Mouse (Mus musculus) liver, adult 2 months (tissue): ENCODE measurements around the gene Ifnlr1. TPM values are rescaled to one million over a fixed set of nuclear protein-coding genes. Genes with fewer than 3 reads are reported as not detected.

Experiments
- DNase-seq: peaks from one replicate; pipeline ENCODE4 v3.0.0-alpha.2; 2011; ENCODE audit warnings: low read depth, low spot score; ENCODE audit errors: extremely low read depth
- H3K27ac ChIP-seq: fragments of 200-500 bp; replicated peaks from 2 replicates; pipeline ENCODE4 v1.5.1; 2012; ENCODE audit warnings: low read depth, mild to moderate bottlenecking, control low read depth, inconsistent platforms, low read length; ENCODE audit not compliant: insufficient read depth
- H3K27me3 ChIP-seq: fragments of 200-500 bp; 2 replicates; pipeline ENCODE4 v1.6.1; 2012; ENCODE audit warnings: mild to moderate bottlenecking, moderate library complexity, low read length, inconsistent platforms; ENCODE audit not compliant: control insufficient read depth, insufficient read depth
- H3K36me3 ChIP-seq: fragments of 200-500 bp; 2 replicates; pipeline ENCODE4 v1.6.1; 2012; ENCODE audit warnings: low read length, inconsistent platforms; ENCODE audit not compliant: control insufficient read depth, insufficient read depth
- H3K4me1 ChIP-seq: fragments of 200-500 bp; 2 replicates; pipeline ENCODE4 v1.6.1; 2011; ENCODE audit warnings: low read length; ENCODE audit not compliant: control insufficient read depth, insufficient read depth
- H3K4me3 ChIP-seq: fragments of 200-500 bp; 2 replicates; pipeline ENCODE4 v1.5.1; 2011; ENCODE audit warnings: low read depth, mild to moderate bottlenecking, control low read depth, low read length, moderate library complexity; ENCODE audit not compliant: insufficient read depth
- H3K79me2 ChIP-seq: fragments of 200-500 bp; 2 replicates; pipeline ENCODE4 v1.6.1; 2012; ENCODE audit warnings: inconsistent platforms, mild to moderate bottlenecking, low read length, moderate library complexity; ENCODE audit not compliant: control insufficient read depth, insufficient read depth
- H3K9ac ChIP-seq: fragments of 200-500 bp; 2 replicates; pipeline ENCODE4 v1.6.1; 2012; ENCODE audit warnings: low read depth, mild to moderate bottlenecking, control low read depth, inconsistent platforms, low read length
- CTCF ChIP-seq: fragments of 200-500 bp; IDR thresholded peaks from 2 replicates; pipeline ENCODE4 v1.5.1; 2011; ENCODE audit warnings: low read depth, low read length, control low read depth
- POLR2A ChIP-seq: fragments of 200-500 bp; IDR thresholded peaks from 2 replicates; pipeline ENCODE4 v1.6.1; 2011; ENCODE audit warnings: low read length, control low read depth; ENCODE audit not compliant: insufficient read depth; ENCODE audit errors: extremely low read depth
- WGBS: fragments of 180-500 bp; shearing (Covaris S2); methylation state at CpG from one replicate; pipeline ENCODE4 v1.1.7; 2018; 5-methylcytosine and 5-hydroxymethylcytosine counted together
- polyA plus RNA-seq: library from polyadenylated mRNA; depleted of rRNA; stranded (reverse); fragments of >200 nt; gene quantifications from 2 replicates; pipeline ENCODE4 v1.2.3, GENCODE M21; 2012
- total RNA-seq: library from RNA; depleted of rRNA; stranded (reverse); fragments of >200 nt; gene quantifications from 2 replicates; pipeline ENCODE4 v1.2.3, GENCODE M21; 2014

The Ifnlr1 gene
- total and polyA plus RNA-seq, 2 experiments: under 0.01 to 0.06 TPM

GRCm38 (mm10) chr4:135690241-135690640 lies 4.2 kb downstream of the Ifnlr1 start:
- peaks cover 5% of the 10 kb centered on the region; the same call in 1 of the 2 replicates for H3K27me3 ChIP-seq
- H3K4me3 ChIP-seq: no peak overlapping the region
- H3K27ac ChIP-seq: no peak overlapping the region
- H3K79me2 ChIP-seq: no peaks in the 10 kb centered on the region
- 79% methylated on average over 11 of the region's 11 CpGs for WGBS
- no peak for TF ChIP-seq POLR2A
- no peak for TF ChIP-seq CTCF
- no peak overlapping the region for H3K9ac ChIP-seq
- H3K36me3 ChIP-seq: no peaks in the 10 kb centered on the region
- peaks cover 6% of the 10 kb centered on the region for H3K4me1 ChIP-seq
- no peak for DNase-seq

GRCm38 (mm10) chr4:135692916-135693315 lies 6.8 kb downstream of the Ifnlr1 start:
- H3K79me2 ChIP-seq: no peaks in the 10 kb centered on the region
- no peak overlapping the region for H3K27ac ChIP-seq
- no peaks in the 10 kb centered on the region for H3K27me3 ChIP-seq
- no peak overlapping the region for H3K9ac ChIP-seq
- H3K4me1 ChIP-seq: no peaks in the 10 kb centered on the region
- TF ChIP-seq CTCF (no peak), POLR2A (no peak)
- DNase-seq: no peak
- H3K36me3 ChIP-seq: no peaks in the 10 kb centered on the region
- no peak overlapping the region for H3K4me3 ChIP-seq
- 66% methylated on average over 4 of the region's 4 CpGs for WGBS

- WGBS: 91% methylated on average over 7 of the region's 7 CpGs
- no peak for DNase-seq
- Histone ChIP-seq H3K27ac (no peak overlapping the region), H3K4me3 (no peak overlapping the region), H3K4me1 (no peaks in the 10 kb centered on the region), H3K79me2 (no peaks in the 10 kb centered on the region), H3K36me3 (no peaks in the 10 kb centered on the region), H3K9ac (no peak overlapping the region), H3K27me3 (no peaks in the 10 kb centered on the region)
- TF ChIP-seq POLR2A: no peak
- no peak for TF ChIP-seq CTCF
Observed at GRCm38 (mm10) chr4:135698498-135698897, 12.4 kb downstream of the Ifnlr1 start.

GRCm38 (mm10) chr4:135703497-135703896 lies 17.4 kb downstream of the Ifnlr1 start:
- Histone ChIP-seq H3K4me3 (no peak overlapping the region), H3K27me3 (no peaks in the 10 kb centered on the region), H3K4me1 (no peaks in the 10 kb centered on the region), H3K9ac (no peak overlapping the region), H3K36me3 (no peaks in the 10 kb centered on the region), H3K79me2 (no peaks in the 10 kb centered on the region), H3K27ac (no peak overlapping the region)
- TF ChIP-seq CTCF: no peak
- no peak for TF ChIP-seq POLR2A
- no peak for DNase-seq
- 70% methylated on average over 13 of the region's 13 CpGs for WGBS

- 57% methylated on average over 6 of the region's 6 CpGs for WGBS
- Histone ChIP-seq H3K4me3 (no peak overlapping the region), H3K27me3 (no peaks in the 10 kb centered on the region), H3K4me1 (no peaks in the 10 kb centered on the region), H3K79me2 (no peaks in the 10 kb centered on the region), H3K36me3 (no peaks in the 10 kb centered on the region), H3K9ac (no peak overlapping the region), H3K27ac (no peak overlapping the region)
- TF ChIP-seq CTCF (no peak), POLR2A (no peak)
- no peak for DNase-seq
Observed at GRCm38 (mm10) chr4:135704016-135704415, 17.9 kb downstream of the Ifnlr1 start.

GRCm38 (mm10) chr4:135706045-135706444 lies 20.0 kb downstream of the Ifnlr1 start:
- peak; percentile 78 for DNase-seq
- TF ChIP-seq CTCF: no peak
- no peak for TF ChIP-seq POLR2A
- H3K36me3 ChIP-seq: no peaks in the 10 kb centered on the region
- no peaks in the 10 kb centered on the region for H3K79me2 ChIP-seq
- H3K27me3 ChIP-seq: no peaks in the 10 kb centered on the region
- no peak overlapping the region for H3K4me3 ChIP-seq
- H3K9ac ChIP-seq: no peak overlapping the region
- H3K27ac ChIP-seq: no peak overlapping the region
- 40% methylated on average over 6 of the region's 6 CpGs for WGBS
- 0 out of 2 replicates have a peak, but pooled peaks cover 1% of the 10 kb centered on the region for H3K4me1 ChIP-seq
